Mouse (Mus musculus) ES-E14 (cell line): ENCODE measurements around the gene Slc27a1.

Experiments
- CHD2 ChIP-seq: IDR thresholded peaks from 2 replicates; pipeline ENCODE4 v1.6.1; 2014; ENCODE audit warnings: mild to moderate bottlenecking, low read depth, low read length, inconsistent platforms
- HCFC1 ChIP-seq: IDR thresholded peaks from 2 replicates; pipeline ENCODE4 v1.6.1; 2012; ENCODE audit warnings: low read length, inconsistent platforms, borderline replicate concordance; ENCODE audit not compliant: insufficient read depth
- MAFK ChIP-seq: IDR thresholded peaks from 2 replicates; pipeline ENCODE4 v1.6.1; 2014; ENCODE audit warnings: mild to moderate bottlenecking, low read depth, low read length, inconsistent platforms; ENCODE audit not compliant: insufficient read depth
- ZC3H11A ChIP-seq: IDR thresholded peaks from 2 replicates; pipeline ENCODE4 v1.6.1; 2012; ENCODE audit warnings: low read depth, mild to moderate bottlenecking, inconsistent platforms, low read length, borderline replicate concordance
- ZNF384 ChIP-seq: IDR thresholded peaks from 2 replicates; pipeline ENCODE4 v1.6.1; 2012; ENCODE audit warnings: low read depth, low read length, inconsistent platforms

GRCm38 (mm10) chr8:71601939-71602665 is 33.4 kb downstream of the Slc27a1 start:
- no peak for TF ChIP-seq CHD2
- TF ChIP-seq ZC3H11A, result no peak
- TF ChIP-seq HCFC1, result no peak
- no peak for TF ChIP-seq ZNF384
- TF ChIP-seq MAFK, result no peak
